Mouse (Mus musculus): Measurements from ENCODE around the gene Cabp1.

Cabp1 gene

DNA sequence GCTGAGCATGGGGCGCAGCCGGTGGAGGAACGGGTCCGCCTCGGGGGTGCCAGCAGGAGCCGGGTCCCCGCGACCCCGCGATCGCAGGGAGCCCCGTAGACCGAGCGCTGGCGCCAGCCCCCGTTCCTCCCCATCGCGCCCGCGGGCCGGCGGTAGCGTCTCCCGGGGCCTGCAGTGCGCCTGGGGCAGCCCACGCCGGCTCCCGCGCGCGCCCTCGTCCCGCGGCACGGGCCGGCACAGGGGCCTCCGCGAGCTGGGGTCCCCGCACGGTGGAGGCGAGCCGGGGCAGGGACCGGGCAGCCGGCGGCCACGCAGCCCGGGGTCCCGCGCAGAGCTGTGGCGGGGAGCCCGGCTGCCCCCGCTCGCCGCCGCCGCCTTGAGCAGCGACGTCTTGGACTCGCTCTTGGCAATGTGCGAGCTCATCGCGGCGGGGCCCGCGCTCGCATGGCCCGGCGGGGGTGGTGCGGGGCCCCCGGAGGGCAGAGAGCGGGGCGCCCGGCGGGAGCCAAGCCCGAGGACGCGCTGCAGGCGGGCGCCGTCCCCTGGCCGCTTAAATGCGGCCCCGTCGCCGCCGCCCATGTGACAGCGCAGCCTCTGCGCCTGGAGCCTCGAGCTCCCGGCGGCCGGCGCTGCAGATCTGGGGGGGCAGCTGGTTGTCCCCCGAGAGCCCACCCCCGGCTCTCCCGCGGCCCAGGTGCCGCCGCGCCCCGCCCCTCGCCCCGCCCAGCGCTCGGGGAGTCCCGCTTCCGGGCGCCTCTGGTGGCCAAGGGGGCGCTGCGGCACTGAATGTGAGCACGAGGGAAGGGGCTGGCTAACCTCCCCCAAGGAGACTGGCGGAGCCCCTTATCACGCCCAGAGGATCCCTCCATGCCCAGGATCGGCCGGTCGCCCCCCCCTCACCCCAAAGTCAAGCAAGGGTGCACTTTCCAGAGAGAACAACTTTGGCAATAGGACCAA is at the start of gene Cabp1:
Cabp1 (minus strand) TSS at position 713 of the 957 bp plus-strand sequence.
- peak; percentile 95 for DNase-seq

DNA sequence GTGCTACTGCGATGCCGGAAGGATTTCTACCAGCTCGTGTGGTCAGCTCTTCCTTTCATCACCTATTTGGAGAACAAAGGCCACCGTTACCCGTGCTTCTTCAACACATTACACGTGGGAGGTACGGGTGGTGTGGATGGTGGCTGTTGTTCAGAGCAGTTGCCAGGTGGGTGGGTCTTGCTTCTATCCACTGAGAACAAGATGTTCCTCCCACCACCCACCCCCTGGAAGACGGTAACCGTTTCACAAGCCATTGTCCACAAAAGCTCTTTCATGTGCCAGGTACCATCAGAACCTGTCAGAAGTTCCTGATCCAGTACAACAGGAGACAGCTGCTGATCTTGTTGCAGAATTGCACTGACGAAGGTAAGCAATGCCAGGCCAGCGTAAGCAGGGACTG is 46.0 kb upstream of the Cabp1 start:
- no peak for DNase-seq

- no peak for DNase-seq
Observed at GRCm38 (mm10) chr5:115238729-115239195, 44.6 kb upstream of the Cabp1 start.

DNA sequence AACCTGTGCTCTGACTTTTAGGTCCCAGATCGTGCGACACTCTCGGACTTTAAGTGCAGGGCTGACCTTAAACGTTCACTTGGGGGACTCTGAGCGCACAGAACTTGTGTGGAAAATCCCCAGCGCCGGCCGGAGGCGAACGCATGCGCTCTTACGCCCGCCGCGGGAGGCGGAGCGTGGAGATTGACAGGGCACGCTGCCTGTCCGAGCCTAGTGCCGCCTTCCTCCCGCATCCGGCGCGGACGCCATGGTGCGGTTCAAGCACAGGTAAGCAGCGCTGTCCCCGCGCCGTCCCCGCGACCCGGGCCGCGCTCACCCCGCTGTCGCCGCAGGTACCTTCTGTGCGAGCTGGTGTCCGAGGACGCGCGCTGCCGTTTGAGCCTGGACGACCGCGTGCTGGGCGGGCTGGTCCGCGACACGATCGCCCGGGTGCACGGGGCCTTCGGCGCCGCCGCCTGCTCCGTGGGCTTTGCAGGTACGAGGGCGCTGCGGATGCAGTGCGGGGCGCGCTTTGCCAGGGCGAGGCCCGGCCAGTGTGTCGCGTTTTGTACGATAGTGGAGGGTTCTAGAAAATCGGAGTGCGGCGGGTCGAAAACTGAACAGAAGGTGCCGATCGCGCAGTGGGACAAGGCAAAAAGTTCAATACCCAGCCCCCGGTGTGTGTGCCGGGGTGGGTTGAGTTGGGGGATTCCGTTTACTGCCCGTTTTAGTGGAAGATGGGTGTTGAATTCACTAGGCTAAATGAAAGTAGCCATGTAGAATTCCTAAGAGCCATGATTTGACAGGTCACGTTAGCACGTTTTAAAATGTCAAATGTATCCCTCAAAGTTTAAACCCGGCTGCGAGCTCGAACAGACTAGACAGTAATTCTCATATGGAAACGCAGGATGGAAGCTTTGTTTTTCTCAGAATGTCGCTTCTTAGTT is 43.9 kb upstream of the Cabp1 start:
- peak; percentile 94 for DNase-seq

DNA sequence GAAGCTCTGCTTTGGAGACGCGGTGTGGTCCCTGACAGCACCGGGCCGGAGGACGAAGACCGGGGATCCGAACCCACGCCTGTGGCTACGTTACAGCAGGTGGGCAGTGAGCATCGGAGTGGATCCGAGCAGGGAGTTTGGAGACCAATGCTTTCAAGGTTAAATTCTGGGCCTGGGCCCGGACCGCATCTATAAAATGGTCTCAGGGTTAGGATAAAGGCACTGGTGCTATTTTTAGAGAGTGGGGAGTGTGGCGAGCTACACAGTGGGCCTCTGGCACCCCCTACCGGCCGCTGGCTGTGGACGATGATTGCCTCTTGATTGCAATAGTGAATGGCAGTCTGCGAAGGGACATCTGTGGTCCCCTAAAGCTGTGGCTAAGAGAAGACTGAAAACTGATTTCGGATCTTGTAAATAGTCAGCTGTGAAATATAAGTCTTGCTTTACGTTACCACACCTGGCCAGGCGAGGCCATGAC is 41.6 kb upstream of the Cabp1 start, which contains the start of gene Pop5:
Pop5 (plus strand) TSS at position 51 of the 478 bp plus-strand sequence.
- peak; percentile 96 for DNase-seq

GRCm38 (mm10) chr5:115235323-115235771 is 41.2 kb upstream of the Cabp1 start:
- DNase-seq: peak; percentile 51

DNA sequence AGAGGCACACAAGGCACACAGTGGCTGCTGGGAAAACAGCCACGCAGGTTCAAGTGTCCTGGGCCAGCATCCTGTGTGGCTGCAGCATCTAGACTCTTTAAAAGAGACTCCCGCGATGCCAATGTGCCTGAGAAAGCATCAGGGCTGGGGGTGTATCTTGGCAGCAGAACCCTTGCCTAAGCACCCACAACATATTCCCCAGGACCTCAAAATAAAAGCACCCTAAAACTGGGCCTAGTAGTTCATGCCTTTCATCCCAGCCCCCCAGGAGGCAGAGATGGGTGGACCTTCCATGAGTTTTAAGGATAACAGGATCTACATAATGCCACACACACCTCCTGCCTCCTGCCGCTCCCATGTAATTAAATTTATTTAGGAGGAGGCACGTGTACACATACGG is 40.3 kb upstream of the Cabp1 start:
- DNase-seq: no peak

GRCm38 (mm10) chr5:115233031-115233780 is 39.0 kb upstream of the Cabp1 start:
- no peak for DNase-seq

GRCm38 (mm10) chr5:115232516-115232915 is 38.3 kb upstream of the Cabp1 start:
- no peak for DNase-seq

DNA sequence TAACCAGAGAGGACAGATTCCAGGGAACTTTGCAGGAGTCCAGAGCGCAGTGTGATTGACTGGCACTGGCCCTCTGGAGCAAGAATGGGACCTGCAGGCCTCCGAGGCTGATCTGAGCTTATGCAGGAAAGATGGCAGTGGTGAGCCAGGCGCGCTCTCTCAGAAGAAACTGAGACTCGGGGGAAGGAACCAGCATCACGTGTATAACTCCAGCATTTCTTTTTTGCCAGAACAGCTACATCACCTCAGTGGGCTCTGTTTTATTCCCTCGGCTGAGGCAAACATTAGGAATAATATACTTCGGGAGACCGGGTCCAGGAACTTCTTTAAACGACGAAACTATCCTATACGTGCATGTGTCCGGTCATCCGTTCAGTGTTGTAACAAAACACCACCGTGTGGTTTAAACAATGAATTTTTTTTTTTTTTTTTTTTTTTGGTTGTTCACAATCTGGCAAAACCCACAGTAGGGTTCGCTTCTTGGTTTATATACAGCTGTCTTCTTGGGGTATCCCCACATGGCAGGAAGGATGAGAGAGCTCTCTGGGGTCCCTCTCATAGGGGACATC is 37.5 kb upstream of the Cabp1 start:
- no peak for DNase-seq

- no peak for DNase-seq
Observed at GRCm38 (mm10) chr5:115230830-115231551, 36.8 kb upstream of the Cabp1 start.

GRCm38 (mm10) chr5:115222485-115222884 is 28.3 kb upstream of the Cabp1 start:
- DNase-seq: no peak

GRCm38 (mm10) chr5:115220931-115221640 is 26.9 kb upstream of the Cabp1 start:
- DNase-seq: no peak

DNA sequence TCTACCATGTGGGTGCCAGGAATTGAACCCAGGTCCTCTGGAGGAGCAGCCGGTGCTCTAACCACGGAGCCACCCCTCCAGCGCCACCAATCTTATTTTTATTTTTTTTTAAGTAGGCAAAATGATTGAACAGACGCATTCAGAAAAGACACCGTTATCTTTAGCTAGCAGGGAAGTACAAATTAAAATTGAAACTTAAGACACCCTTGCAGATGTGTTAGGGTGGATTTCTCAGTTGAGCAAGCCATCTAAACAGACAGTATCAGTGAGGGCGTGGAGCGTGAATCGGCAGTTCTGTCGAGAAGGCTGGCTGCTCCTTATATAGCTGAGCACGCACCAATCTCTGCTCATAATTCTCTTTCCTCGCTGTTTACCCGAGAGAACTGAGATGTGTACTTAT is 23.8 kb upstream of the Cabp1 start:
- no peak for DNase-seq

DNA sequence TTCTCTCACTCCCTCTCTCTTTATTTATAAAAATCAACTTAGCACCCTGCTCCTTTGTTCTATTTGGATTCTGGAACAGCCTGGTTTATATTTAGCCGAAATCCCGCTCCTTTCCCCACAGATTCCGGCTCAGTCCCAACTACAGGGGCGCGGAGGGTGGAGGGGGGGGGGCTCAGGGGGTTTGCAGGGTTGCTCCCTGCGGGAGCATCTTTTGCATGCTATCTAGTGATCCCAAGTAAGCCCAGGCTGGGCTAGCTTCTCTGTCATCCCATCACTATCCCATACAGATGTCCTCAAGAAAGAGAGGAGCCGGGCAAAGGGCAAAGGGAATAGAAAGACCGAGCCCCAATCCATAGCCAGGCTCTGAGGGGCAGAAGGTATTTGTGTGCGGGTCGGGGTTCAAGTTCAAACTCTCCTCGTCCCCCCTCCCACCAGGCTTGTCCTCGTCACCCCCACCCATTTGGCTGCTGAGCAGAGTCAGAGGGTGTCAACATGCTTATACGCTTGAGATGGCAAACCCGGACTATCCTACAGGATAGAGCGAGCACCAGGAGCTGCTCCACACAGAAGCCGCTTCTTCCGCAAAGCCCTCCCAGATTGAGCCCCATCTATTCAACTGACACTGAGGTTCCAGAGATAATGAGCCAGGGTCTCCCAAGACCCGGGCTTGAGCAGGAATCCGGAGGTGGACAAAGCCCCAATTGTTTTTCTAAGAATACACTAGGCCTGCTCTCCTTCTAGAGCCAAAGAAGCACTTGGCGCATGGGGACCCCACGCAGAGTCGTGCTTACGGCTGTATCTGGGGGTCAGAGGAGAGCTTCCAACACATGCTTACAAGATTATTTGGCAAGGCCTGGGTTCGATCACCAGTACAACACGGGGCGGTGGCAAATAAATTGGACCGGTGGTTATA is 21.3 kb upstream of the Cabp1 start:
- no peak for DNase-seq

DNA sequence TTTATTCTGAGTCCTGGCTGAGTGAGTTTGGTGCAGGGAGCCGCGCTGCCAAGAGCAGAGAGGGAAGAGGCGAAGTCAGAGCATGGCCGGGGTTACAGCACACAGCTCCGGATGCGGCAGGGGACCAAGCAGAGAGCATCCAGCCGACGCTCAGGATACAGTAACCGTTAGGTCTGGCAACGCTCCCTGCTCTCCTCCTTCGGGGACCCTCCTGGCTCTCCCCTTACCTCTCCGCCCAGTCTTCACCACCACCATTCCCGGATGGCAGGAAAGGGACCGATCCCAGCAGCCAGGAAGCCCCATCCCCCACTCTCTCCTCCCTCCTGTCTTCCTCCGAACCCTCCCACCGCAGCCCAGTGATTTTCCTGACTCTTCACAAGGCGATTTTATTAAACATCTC is 20.7 kb upstream of the Cabp1 start:
- DNase-seq: peak; percentile 45

- no peak for DNase-seq
Observed at GRCm38 (mm10) chr5:115212861-115213260, 18.7 kb upstream of the Cabp1 start.

DNA sequence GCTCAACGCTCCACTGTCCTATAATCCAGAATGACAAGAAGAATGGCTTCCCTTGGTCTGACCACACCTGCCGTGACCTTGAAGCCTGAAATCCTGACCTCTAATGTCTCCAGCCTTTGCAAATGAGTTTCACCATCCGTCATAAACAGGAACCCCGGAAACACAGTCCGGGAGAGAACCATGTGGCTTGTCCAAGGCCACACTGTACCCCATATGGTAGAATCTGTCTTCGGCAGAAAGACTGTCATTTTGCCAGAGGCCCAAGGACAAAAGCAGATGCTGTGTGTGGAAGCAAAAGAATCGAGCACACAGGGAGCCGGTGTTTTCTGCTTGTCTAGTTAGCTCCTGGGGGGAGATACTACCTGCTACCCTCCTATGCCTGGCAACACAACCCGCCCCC is 18.3 kb upstream of the Cabp1 start:
- no peak for DNase-seq

- DNase-seq: peak; percentile 77
Observed at GRCm38 (mm10) chr5:115210380-115210779, 16.2 kb upstream of the Cabp1 start.
